Comparison of ENCODE assay signal across 8 mouse cellular contexts in genomic region chr16:6716214-6716911, GRCm38 (mm10).
DNase-seq lines count a peak whose midpoint lies in the region; ATAC-seq and TF ChIP-seq lines count a peak whose summit lies in the region.
"Had no signal": no experiment of that assay in that cellular context is flagged by ENCODE, and none has a peak within 500 bp of the region (broad histone marks: within the 10 kb centered on the region; RNA-seq: fewer than 3 reads in every experiment).

No protein-coding gene starts in this region.

- no peaks in the 10 kb centered on the region for H3K36me3 ChIP-seq in lung, embryonic 15.5 days
- no peaks in the 10 kb centered on the region for H3K36me3 ChIP-seq in midbrain, embryonic 15.5 days (replicated peaks)

- no peaks in the 10 kb centered on the region for H3K9me3 ChIP-seq in lung, embryonic 15.5 days
- H3K9me3 ChIP-seq in midbrain, embryonic 15.5 days: no peaks in the 10 kb centered on the region

- peak overlapping the region; percentile 58 for H3K27ac ChIP-seq in lung, embryonic 15.5 days
- no peak overlapping the region for H3K27ac ChIP-seq in gastrocnemius, adult 2 months
- H3K27ac ChIP-seq in midbrain, embryonic 15.5 days: no peak overlapping the region

- intact Hi-C loops in gastrocnemius, adult 2 months (cut with DNase I): no loop called here

- H3K4me3 ChIP-seq in lung, embryonic 15.5 days: no peak overlapping the region
- H3K4me3 ChIP-seq in gastrocnemius, adult 2 months: no peak overlapping the region
- H3K4me3 ChIP-seq in midbrain, embryonic 15.5 days: no peak overlapping the region
- H3K4me3 ChIP-seq: myocyte had no signal

- H3K27me3 ChIP-seq in lung, embryonic 15.5 days: no peaks in the 10 kb centered on the region
- no peaks in the 10 kb centered on the region for H3K27me3 ChIP-seq in midbrain, embryonic 15.5 days (replicated peaks)

- WGBS in lung, embryonic 15.5 days: 44% methylated on average over 9 of the region's 9 CpGs
- 70% methylated on average over 9 of the region's 9 CpGs for WGBS in midbrain, embryonic 15.5 days

- DNase-seq in lung, postnatal 25 days (ENCODE audit: low spot score): no peak
- DNase-seq in cerebellum, adult 11 months: peak; percentile 91
- peak; percentile 47 for DNase-seq in gastrocnemius, adult 2 months
- no peak for DNase-seq in spleen, postnatal 10 days (ENCODE audit: low spot score in 2 of 2)
- no peak for DNase-seq in frontal cortex, postnatal 25 days (ENCODE audit: low spot score in 2 of 2)

- H3K4me2 ChIP-seq in lung, embryonic 15.5 days: peak overlapping the region; percentile 5; the same call in 1 of the 2 replicates
- H3K4me2 ChIP-seq in midbrain, embryonic 15.5 days: no peak overlapping the region

- no peak overlapping the region for H3K9ac ChIP-seq in lung, embryonic 15.5 days
- no peak overlapping the region for H3K9ac ChIP-seq in midbrain, embryonic 15.5 days

- ATAC-seq in lung, embryonic 15.5 days (ENCODE audit: borderline replicate concordance, extremely low read depth, low FRiP score, low TSS enrichment): peak; percentile 93
- peak; percentile 83; the same call in 1 of the 2 replicates for ATAC-seq in midbrain, embryonic 15.5 days (replicated peaks)

- H3K4me1 ChIP-seq in lung, embryonic 15.5 days: peaks cover 8% of the 10 kb centered on the region; the same call in 1 of the 2 replicates
- H3K4me1 ChIP-seq in midbrain, embryonic 15.5 days: 0 out of 2 replicates have a peak, but pooled peaks cover 5% of the 10 kb centered on the region

- no peak for TF ChIP-seq CTCF in gastrocnemius, adult 2 months (IDR thresholded peaks at IDR 0.05)

Comparison
In these comparisons a context has a peak if more than half of its experiments do, and no peak if none do; other contexts are left out.
1. DNase-seq: peak in cerebellum, adult 11 months (single experiment) and gastrocnemius, adult 2 months (single experiment); none in lung, postnatal 25 days (single experiment), spleen, postnatal 10 days (0 of 2) and frontal cortex, postnatal 25 days (0 of 2).